Mouse (Mus musculus): ENCODE results near the gene Adprh. TPM values are rescaled to one million over a fixed set of nuclear protein-coding genes. Genes with fewer than 3 reads are reported as not detected.

Adprh gene
- total RNA-seq, 1 experiment from 2014 or later = 11.1 TPM

DNA sequence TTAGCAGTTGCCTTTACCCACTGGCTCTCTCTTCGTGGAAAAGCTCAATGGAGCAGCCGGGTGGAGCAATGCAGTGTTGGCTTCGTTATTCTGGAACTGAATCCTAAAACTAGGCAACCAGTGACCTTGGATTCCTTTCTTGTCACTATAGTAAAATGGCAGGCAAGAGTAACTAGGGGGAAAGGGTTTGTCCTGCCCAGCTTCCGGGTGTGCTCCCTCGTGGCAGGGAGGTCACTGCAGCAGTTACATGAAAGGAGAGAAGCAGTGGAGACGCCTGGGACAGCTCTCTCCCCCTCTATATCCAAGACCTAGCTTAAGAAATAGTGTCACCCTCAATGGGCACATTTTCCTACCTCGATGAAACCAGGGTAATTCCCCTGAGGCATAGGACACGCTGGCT is 16.9 kb upstream of the Adprh start:
- no peak for ATAC-seq (replicated peaks in 1 of 2; ENCODE audit: insufficient read depth in 1 of 2, low FRiP score in 2 of 2, low TSS enrichment in 1 of 2, low read depth in 1 of 2, poor library complexity in 2 of 2, severe bottlenecking in 2 of 2)

- ATAC-seq (replicated peaks in 1 of 2; ENCODE audit: insufficient read depth in 1 of 2, low FRiP score in 2 of 2, low TSS enrichment in 1 of 2, low read depth in 1 of 2, poor library complexity in 2 of 2, severe bottlenecking in 2 of 2) = no peak
These were observed 16.2 kb upstream of the Adprh start for GRCm38 (mm10) chr16:38468706-38469018.

GRCm38 (mm10) chr16:38467917-38468705 is 15.6 kb upstream of the Adprh start:
- peak; percentile 39 to 42; a peak in 2 of 4 replicates for ATAC-seq (replicated peaks in 1 of 2; ENCODE audit: insufficient read depth in 1 of 2, low FRiP score in 2 of 2, low TSS enrichment in 1 of 2, low read depth in 1 of 2, poor library complexity in 2 of 2, severe bottlenecking in 2 of 2)

GRCm38 (mm10) chr16:38467091-38467916 is 14.8 kb upstream of the Adprh start:
- no peak for ATAC-seq (replicated peaks in 1 of 2; ENCODE audit: insufficient read depth in 1 of 2, low FRiP score in 2 of 2, low TSS enrichment in 1 of 2, low read depth in 1 of 2, poor library complexity in 2 of 2, severe bottlenecking in 2 of 2)

DNA sequence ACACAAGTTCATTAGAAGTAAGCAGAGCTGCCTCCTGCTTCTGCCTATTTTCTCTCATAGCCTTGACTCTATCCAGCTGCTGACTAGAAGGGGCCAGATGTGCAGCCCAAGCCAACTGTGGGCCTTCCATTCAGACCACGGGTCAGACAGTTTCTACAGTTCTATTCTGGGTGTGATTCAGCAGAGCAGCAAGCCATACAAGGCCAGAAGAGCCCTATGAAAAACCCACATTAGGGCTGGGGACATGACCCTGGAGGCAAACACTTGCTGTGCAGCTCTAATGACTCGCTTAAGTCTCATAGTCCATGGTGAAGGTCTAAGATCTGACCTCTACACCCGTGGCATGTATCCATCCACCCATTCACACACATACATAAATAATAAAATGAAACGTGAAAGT is 13.6 kb upstream of the Adprh start:
- ATAC-seq (replicated peaks in 1 of 2; ENCODE audit: insufficient read depth in 1 of 2, low FRiP score in 2 of 2, low TSS enrichment in 1 of 2, low read depth in 1 of 2, poor library complexity in 2 of 2, severe bottlenecking in 2 of 2) = no peak

- no peak for ATAC-seq (replicated peaks in 1 of 2; ENCODE audit: insufficient read depth in 1 of 2, low FRiP score in 2 of 2, low TSS enrichment in 1 of 2, low read depth in 1 of 2, poor library complexity in 2 of 2, severe bottlenecking in 2 of 2)
These were observed 10.8 kb upstream of the Adprh start for GRCm38 (mm10) chr16:38463305-38463704.

DNA sequence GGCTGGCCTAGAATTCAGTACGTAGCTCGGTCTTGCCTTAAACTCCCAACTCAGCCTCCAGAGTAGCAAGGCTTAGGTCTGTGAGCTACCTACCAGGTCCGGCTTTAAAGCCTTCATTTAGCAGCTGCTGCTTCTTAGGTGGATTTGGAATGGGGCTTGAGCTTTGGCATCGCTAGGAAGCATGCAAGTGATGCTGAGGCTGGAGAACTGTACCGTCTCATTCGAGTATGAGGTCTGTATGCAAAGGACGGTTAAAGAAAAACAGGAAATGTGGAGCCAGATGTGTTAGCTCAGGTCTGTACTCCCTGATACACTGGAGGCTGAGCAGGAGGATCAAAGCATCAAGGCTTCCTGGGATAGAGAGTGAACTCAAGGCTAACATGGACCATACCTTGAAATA is 9.7 kb upstream of the Adprh start:
- no peak for ATAC-seq (replicated peaks in 1 of 2; ENCODE audit: insufficient read depth in 1 of 2, low FRiP score in 2 of 2, low TSS enrichment in 1 of 2, low read depth in 1 of 2, poor library complexity in 2 of 2, severe bottlenecking in 2 of 2)

- no peak for ATAC-seq (replicated peaks in 1 of 2; ENCODE audit: insufficient read depth in 1 of 2, low FRiP score in 2 of 2, low TSS enrichment in 1 of 2, low read depth in 1 of 2, poor library complexity in 2 of 2, severe bottlenecking in 2 of 2)
These were observed 9.2 kb upstream of the Adprh start for GRCm38 (mm10) chr16:38461749-38462148.

DNA sequence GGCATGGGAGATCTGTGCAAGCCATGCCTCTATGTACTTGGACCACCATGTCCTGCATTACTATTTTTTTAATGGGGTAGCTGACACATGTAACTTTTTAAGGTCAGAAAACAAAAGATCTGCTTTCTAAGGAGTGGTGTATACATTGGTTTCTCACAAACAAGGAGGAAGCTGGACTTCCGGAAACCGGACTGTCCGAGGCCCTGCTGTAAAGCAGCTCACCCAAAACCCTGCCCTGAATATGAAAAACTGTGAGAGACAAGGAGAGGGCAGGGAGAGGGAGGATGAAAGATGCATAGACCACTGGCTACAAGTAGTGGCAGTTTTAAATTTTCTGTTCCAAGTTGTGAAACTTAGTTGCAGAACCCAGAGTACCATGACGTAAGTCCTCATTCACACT is 7.5 kb upstream of the Adprh start:
- ATAC-seq (replicated peaks in 1 of 2; ENCODE audit: insufficient read depth in 1 of 2, low FRiP score in 2 of 2, low TSS enrichment in 1 of 2, low read depth in 1 of 2, poor library complexity in 2 of 2, severe bottlenecking in 2 of 2) = no peak

DNA sequence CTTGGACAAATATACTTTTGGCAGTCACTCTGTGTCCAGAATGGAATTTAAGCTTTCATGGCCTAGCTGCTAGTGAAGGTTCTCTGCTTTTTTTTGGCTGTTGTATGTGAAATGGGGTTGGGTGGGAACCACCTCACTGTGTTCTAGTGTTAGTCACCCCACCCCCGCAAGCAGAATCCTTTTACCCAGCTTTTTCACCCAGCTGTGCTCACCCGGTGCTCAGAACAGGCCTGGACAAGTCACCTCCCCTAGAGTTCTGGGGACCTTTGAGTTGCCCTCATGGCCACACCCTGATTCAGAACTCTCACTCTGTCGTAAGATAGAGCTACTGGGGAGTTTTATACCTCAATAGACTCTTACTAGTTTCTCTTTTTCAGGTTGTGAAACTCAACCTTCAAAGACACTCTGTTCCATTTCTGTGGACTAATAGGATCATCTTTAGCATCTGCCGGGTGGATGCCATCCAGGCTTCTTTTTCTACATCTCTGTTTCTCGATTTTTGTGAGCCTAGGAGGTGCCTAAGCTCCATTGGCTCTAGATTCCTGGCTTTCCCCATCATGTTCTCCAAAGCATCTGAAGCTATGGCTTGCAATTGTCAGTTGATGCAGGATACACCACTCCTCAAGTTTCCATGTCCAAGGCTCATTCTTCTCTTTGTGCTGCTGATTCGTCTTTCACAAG is 6.2 kb upstream of the Adprh start:
- ATAC-seq (replicated peaks in 1 of 2; ENCODE audit: insufficient read depth in 1 of 2, low FRiP score in 2 of 2, low TSS enrichment in 1 of 2, low read depth in 1 of 2, poor library complexity in 2 of 2, severe bottlenecking in 2 of 2) = no peak; a peak in 1 of 4 replicates

- ATAC-seq (replicated peaks in 1 of 2; ENCODE audit: insufficient read depth in 1 of 2, low FRiP score in 2 of 2, low TSS enrichment in 1 of 2, low read depth in 1 of 2, poor library complexity in 2 of 2, severe bottlenecking in 2 of 2) = peak; percentile 76 to 81
These were observed 4.5 kb upstream of the Adprh start for GRCm38 (mm10) chr16:38456812-38457567.

- ATAC-seq (replicated peaks in 1 of 2; ENCODE audit: insufficient read depth in 1 of 2, low FRiP score in 2 of 2, low TSS enrichment in 1 of 2, low read depth in 1 of 2, poor library complexity in 2 of 2, severe bottlenecking in 2 of 2) = no peak
These were observed 3.3 kb upstream of the Adprh start, which contains the start of gene Cd80 for GRCm38 (mm10) chr16:38455511-38456418. Gene Cd80, plus strand, starts transcription at chr16:38455561.

DNA sequence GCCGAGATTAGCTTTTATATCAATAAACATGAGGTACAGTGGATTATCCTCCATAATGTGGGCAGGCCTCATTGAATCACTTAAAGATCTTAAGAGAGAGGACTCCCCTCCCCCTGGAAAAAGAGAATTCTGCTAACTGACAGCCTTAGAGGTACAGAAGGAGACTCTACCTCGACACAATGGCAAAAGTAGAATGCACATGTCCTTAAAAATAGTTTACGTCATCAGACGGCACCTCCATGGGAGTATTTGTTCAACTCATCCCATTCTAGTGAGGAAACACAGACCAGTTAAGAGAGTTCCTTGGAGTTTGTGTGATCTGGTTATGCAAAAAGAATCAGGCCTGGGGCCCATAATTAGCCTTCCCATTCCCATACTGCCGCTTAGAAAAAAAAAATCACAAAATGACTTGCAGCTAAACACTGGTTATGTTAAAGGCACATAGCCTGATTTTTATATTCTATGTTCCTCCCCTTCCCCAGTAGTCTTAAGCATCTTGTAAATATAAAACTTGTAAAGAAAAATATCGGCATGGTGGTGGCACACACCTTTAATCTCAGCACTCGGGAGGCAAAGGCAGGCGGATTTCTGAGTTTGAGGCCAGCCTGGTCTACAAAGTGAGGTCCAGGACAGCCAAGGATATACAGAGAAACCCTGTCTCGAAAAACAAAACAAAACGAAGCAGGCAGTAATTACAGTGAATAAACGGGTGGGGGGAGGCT is 2.2 kb upstream of the Adprh start:
- ATAC-seq (replicated peaks in 1 of 2; ENCODE audit: insufficient read depth in 1 of 2, low FRiP score in 2 of 2, low TSS enrichment in 1 of 2, low read depth in 1 of 2, poor library complexity in 2 of 2, severe bottlenecking in 2 of 2) = no peak

GRCm38 (mm10) chr16:38453952-38454351 is 1.4 kb upstream of the Adprh start:
- ATAC-seq (replicated peaks in 1 of 2; ENCODE audit: insufficient read depth in 1 of 2, low FRiP score in 2 of 2, low TSS enrichment in 1 of 2, low read depth in 1 of 2, poor library complexity in 2 of 2, severe bottlenecking in 2 of 2) = no peak

GRCm38 (mm10) chr16:38453203-38453553 is 675 bp upstream of the Adprh start:
- ATAC-seq (replicated peaks in 1 of 2; ENCODE audit: insufficient read depth in 1 of 2, low FRiP score in 2 of 2, low TSS enrichment in 1 of 2, low read depth in 1 of 2, poor library complexity in 2 of 2, severe bottlenecking in 2 of 2) = no peak
